Mouse (Mus musculus): ENCODE data around the gene Comt. TPM values are rescaled to one million over a fixed set of nuclear protein-coding genes. Genes with fewer than 3 reads are reported as not detected.

Gene Comt
- polyA plus RNA-seq, 1 experiment from 2014 or later: 112 TPM

Small RNA genes within 50 kb of the gene (microRNA-seq; reads per million reads assigned to microRNA genes)
- gene Gm26219: not detected

Other genes starting within 250 kb of the Comt start
- gene Ccdc188, start 209.0 kb downstream of the Comt start, polyA plus RNA-seq (2014; fragmentation: Nextera tagmentation; extraction: Ambion mirVana): 0.30 TPM in 1 of 2 replicates, not detected in the other
- gene Zdhhc8, start 191.7 kb downstream of the Comt start, polyA plus RNA-seq (2014; fragmentation: Nextera tagmentation; extraction: Ambion mirVana): 16.4 and 22.5 TPM in 2 replicates
- 39.8 and 48.4 TPM in 2 replicates for gene Trmt2a, start 178.2 kb downstream of the Comt start, polyA plus RNA-seq (2014; fragmentation: Nextera tagmentation; extraction: Ambion mirVana)
- gene Ranbp1, start 178.1 kb downstream of the Comt start, polyA plus RNA-seq (2014; fragmentation: Nextera tagmentation; extraction: Ambion mirVana): 354 and 357 TPM in 2 replicates
- 0.88 and 3.6 TPM in 2 replicates for gene Gm49776, start 168.5 kb downstream of the Comt start, polyA plus RNA-seq (2014; fragmentation: Nextera tagmentation; extraction: Ambion mirVana)
- gene Dgcr8, start 137.6 kb downstream of the Comt start, polyA plus RNA-seq (2014; fragmentation: Nextera tagmentation; extraction: Ambion mirVana): 20.9 and 22.0 TPM in 2 replicates
- 65.0 and 67.9 TPM in 2 replicates for gene Tango2, start 78.7 kb downstream of the Comt start, polyA plus RNA-seq (2014; fragmentation: Nextera tagmentation; extraction: Ambion mirVana)
- 31.8 and 32.3 TPM in 2 replicates for gene Arvcf, start 78.7 kb downstream of the Comt start, polyA plus RNA-seq (2014; fragmentation: Nextera tagmentation; extraction: Ambion mirVana)
- gene Txnrd2, start 468 bp downstream of the Comt start, polyA plus RNA-seq (2014; fragmentation: Nextera tagmentation; extraction: Ambion mirVana): 34.0 and 34.7 TPM in 2 replicates
- gene Gnb1l, start 71.9 kb upstream of the Comt start, polyA plus RNA-seq (2014; fragmentation: Nextera tagmentation; extraction: Ambion mirVana): 9.3 and 9.7 TPM in 2 replicates
- 1.3 and 1.5 TPM in 2 replicates for gene Rtl10, start 72.0 kb upstream of the Comt start, polyA plus RNA-seq (2014; fragmentation: Nextera tagmentation; extraction: Ambion mirVana)
- gene Tbx1, start 163.8 kb upstream of the Comt start, polyA plus RNA-seq (2014; fragmentation: Nextera tagmentation; extraction: Ambion mirVana): 0.20 and 0.80 TPM in 2 replicates
- gene Gp1bb, start 195.6 kb upstream of the Comt start, polyA plus RNA-seq (2014; fragmentation: Nextera tagmentation; extraction: Ambion mirVana): 3.4 and 4.5 TPM in 2 replicates
- gene Gm49601, start 199.6 kb upstream of the Comt start, polyA plus RNA-seq (2014; fragmentation: Nextera tagmentation; extraction: Ambion mirVana): 0.97 and 1.1 TPM in 2 replicates
- gene Sept5, start 203.1 kb upstream of the Comt start, polyA plus RNA-seq (2014; fragmentation: Nextera tagmentation; extraction: Ambion mirVana): 5.8 and 7.3 TPM in 2 replicates